Mouse (Mus musculus) liver, embryonic 15.5 days (tissue): ENCODE data around the gene Arid3b. TPM values are rescaled to one million over a fixed set of nuclear protein-coding genes. Genes with fewer than 3 reads are reported as not detected.

Experiments used
- ATAC-seq: fragments of 200-750 bp; cut with Nextera tagmentation; 2 replicates; pipeline ENCODE4 v1.8.0; 2017; ENCODE audit warnings: moderate number of reproducible peaks, mild to moderate bottlenecking, moderate library complexity; ENCODE audit not compliant: insufficient read depth
- H3K27ac ChIP-seq: fragments of 300-500 bp; sonication (generic); replicated peaks from 2 replicates; pipeline ENCODE4 v1.5.1; 2015; ENCODE audit warnings: mild to moderate bottlenecking, inconsistent platforms
- H3K27me3 ChIP-seq: fragments of 300-500 bp; sonication (generic); 2 replicates; pipeline ENCODE4 v1.6.1; 2015; ENCODE audit warnings: mild to moderate bottlenecking, inconsistent platforms
- H3K36me3 ChIP-seq: fragments of 300-500 bp; sonication (generic); replicated peaks from 2 replicates; pipeline ENCODE4 v1.6.1; 2015; ENCODE audit warnings: moderate library complexity, mild to moderate bottlenecking, inconsistent platforms
- H3K4me1 ChIP-seq: fragments of 300-500 bp; sonication (generic); replicated peaks from 2 replicates; pipeline ENCODE4 v1.6.1; 2015; ENCODE audit warnings: inconsistent platforms
- H3K4me2 ChIP-seq: fragments of 300-500 bp; sonication (generic); 2 replicates; pipeline ENCODE4 v1.6.1; 2015; ENCODE audit warnings: moderate library complexity, mild to moderate bottlenecking, inconsistent platforms
- H3K4me3 ChIP-seq: fragments of 300-500 bp; sonication (generic); replicated peaks from 2 replicates; pipeline ENCODE4 v1.5.1; 2015; ENCODE audit warnings: mild to moderate bottlenecking, inconsistent platforms
- H3K9ac ChIP-seq: fragments of 300-500 bp; sonication (generic); 2 replicates; pipeline ENCODE4 v1.6.1; 2015; ENCODE audit warnings: moderate library complexity, mild to moderate bottlenecking, inconsistent platforms
- H3K9me3 ChIP-seq: fragments of 300-500 bp; sonication (generic); replicated peaks from 2 replicates; pipeline ENCODE4 v1.6.1; 2016; ENCODE audit warnings: inconsistent platforms
- WGBS: fragments of 180-500 bp; shearing (Covaris S2); methylation state at CpG from one replicate; pipeline ENCODE4 v1.1.7; 2015; ENCODE audit warnings: mixed read lengths; ENCODE audit not compliant: insufficient replicate concordance; 5-methylcytosine and 5-hydroxymethylcytosine counted together
- polyA plus RNA-seq: library from polyadenylated mRNA; unstranded; fragments of >200 nt; fragmentation: Nextera tagmentation; extraction: Ambion mirVana; gene quantifications from 2 replicates; pipeline ENCODE4 v1.2.1, GENCODE M21; 2015

Arid3b gene
- polyA plus RNA-seq, 1 experiment from 2014 or later: 10.5 TPM

GRCm38 (mm10) chr9:57775026-57775425 lies 61.6 kb downstream of the Arid3b start:
- H3K9ac ChIP-seq: no peak overlapping the region
- H3K4me1 ChIP-seq: peaks cover 59% of the 10 kb centered on the region
- H3K9me3 ChIP-seq: no peaks in the 10 kb centered on the region
- H3K27ac ChIP-seq: peak overlapping the region; percentile 46; the same call in 1 of the 2 replicates
- no peaks in the 10 kb centered on the region for H3K36me3 ChIP-seq
- H3K27me3 ChIP-seq: no peaks in the 10 kb centered on the region
- no peak overlapping the region for H3K4me2 ChIP-seq
- H3K4me3 ChIP-seq: no peak overlapping the region
- 52% methylated on average over 5 of the region's 5 CpGs for WGBS
- ATAC-seq: no peak

DNA sequence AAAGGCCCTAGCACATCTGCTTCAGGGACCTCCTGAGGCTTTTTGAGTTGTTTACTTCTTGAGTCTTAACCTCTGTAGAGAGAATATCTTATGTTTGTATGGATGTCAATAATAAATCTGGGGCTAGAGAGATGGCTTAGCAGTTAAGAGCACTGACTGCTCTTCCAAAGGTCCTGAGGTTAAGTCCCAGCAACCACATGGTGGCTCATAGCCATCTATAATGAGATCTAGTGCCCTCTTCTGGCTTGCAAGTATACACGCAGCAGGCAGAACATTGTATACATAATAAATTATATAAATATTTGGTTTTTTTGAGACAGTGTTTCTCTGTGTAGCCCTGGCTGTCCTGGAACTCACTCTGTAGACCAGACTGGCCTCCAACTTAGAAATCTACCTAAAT lies 62.4 kb downstream of the Arid3b start:
- no peaks in the 10 kb centered on the region for H3K9me3 ChIP-seq
- ATAC-seq: no peak
- H3K4me2 ChIP-seq: peak overlapping the region; percentile 64
- peak overlapping the region; percentile 48; the same call in 1 of the 2 replicates for H3K9ac ChIP-seq
- peak overlapping the region; percentile 99 for H3K27ac ChIP-seq
- peaks cover 68% of the 10 kb centered on the region for H3K4me1 ChIP-seq
- 0 out of 2 replicates have a peak overlapping the region, but pooled peaks have one; percentile 1 for H3K4me3 ChIP-seq
- 0% methylated on average over 1 of the region's 1 CpGs for WGBS
- no peaks in the 10 kb centered on the region for H3K36me3 ChIP-seq
- H3K27me3 ChIP-seq: no peaks in the 10 kb centered on the region

GRCm38 (mm10) chr9:57773754-57774153 lies 62.8 kb downstream of the Arid3b start:
- peak overlapping the region; percentile 64 for H3K4me2 ChIP-seq
- H3K36me3 ChIP-seq: no peaks in the 10 kb centered on the region
- H3K9me3 ChIP-seq: no peaks in the 10 kb centered on the region
- 50% methylated on average over 3 of the region's 3 CpGs for WGBS
- H3K4me3 ChIP-seq: 0 out of 2 replicates have a peak overlapping the region, but pooled peaks have one; percentile 1
- peak overlapping the region; percentile 99 for H3K27ac ChIP-seq
- H3K4me1 ChIP-seq: peaks cover 72% of the 10 kb centered on the region
- peak overlapping the region; percentile 48 for H3K9ac ChIP-seq
- H3K27me3 ChIP-seq: no peaks in the 10 kb centered on the region
- no peak; the same call in 1 of the 2 replicates for ATAC-seq

DNA sequence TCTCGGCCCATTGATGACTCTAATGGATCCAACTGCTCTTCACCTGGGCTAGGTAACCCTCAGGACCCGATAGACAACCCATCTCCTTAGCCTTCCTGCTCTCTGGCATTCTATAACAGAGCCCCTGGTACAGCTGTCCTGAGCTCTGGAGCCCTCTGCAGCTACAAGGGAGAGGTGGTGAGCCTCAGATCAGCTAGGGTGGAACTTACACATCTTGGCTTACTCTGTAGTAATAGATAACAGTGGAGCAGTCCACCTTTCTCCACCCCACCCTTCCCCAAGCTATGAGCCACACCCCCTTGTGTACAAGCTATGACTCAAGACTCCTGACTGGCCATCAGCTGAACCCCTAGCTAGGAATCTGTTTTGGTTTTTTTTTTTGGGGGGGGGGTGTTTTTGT lies 65.8 kb downstream of the Arid3b start:
- H3K27ac ChIP-seq: peak overlapping the region; percentile 99
- H3K9ac ChIP-seq: peak overlapping the region; percentile 57
- 42% methylated on average over 2 of the region's 2 CpGs for WGBS

DNA sequence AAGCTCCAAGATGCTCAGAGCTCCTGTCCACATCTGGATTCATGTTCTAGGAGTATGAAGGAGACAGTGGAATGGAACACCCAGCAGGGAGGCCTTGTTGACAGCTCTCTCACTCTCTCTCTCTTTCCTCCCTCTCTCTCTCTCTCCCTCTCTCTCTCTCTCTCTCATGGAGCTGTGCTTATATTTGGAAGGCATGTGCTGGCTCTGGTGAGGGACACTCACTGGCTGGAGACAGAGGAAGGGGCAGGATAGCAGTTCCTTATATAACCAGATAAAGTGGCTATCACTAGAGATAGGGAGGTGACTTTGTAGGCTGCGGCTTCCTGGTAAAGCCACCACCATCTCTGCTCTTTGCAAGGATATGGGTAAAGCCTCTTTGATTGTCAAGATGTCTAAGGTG lies 66.4 kb downstream of the Arid3b start:
- H3K4me2 ChIP-seq: peak overlapping the region; percentile 64
- WGBS: 13% methylated on average over 1 of the region's 1 CpGs
- peak; percentile 3; the same call in 1 of the 2 replicates for ATAC-seq

More for the DNA sequence above, 65.8 kb downstream of the Arid3b start:
- peak; percentile 75 for ATAC-seq
- peak overlapping the region; percentile 64 for H3K4me2 ChIP-seq
- no peaks in the 10 kb centered on the region for H3K36me3 ChIP-seq
- peak overlapping the region; percentile 43 for H3K4me3 ChIP-seq
- 0 out of 2 replicates have a peak, but pooled peaks cover 4% of the 10 kb centered on the region for H3K27me3 ChIP-seq
- peaks cover 91% of the 10 kb centered on the region for H3K4me1 ChIP-seq
- no peaks in the 10 kb centered on the region for H3K9me3 ChIP-seq

DNA sequence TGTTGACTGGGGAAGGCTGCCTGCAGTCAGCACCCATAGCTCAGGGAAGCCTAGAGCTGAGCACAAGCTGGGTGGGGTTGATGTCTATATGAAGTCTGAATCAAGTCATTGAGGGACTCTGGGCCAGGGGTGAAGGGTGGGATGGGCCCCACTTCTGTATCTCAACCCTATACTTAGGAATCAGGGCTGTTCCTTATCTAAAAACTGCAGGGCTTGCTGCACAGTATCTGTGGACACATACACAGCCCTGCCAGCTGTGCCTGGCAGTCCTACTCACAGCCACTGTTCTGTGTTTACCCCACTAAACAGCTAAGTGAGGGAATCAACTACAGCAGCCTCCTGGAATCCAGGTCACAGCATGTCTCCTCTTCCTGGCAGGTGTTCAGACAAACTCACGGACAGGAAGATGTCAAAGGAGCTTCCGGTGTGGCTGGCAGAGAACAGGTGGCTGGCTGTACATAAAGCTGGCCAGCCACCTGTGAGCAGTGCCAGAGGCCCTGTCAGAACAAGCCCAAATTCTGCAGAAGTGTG lies 67.0 kb downstream of the Arid3b start:
- Histone ChIP-seq H3K36me3 (no peaks in the 10 kb centered on the region), H3K27me3 (0 out of 2 replicates have a peak, but pooled peaks cover 4% of the 10 kb centered on the region), H3K4me1 (peaks cover 82% of the 10 kb centered on the region), H3K9me3 (no peaks in the 10 kb centered on the region), H3K27ac (peak overlapping the region; percentile 99), H3K4me3 (peak overlapping the region; percentile 43), H3K9ac (peak overlapping the region; percentile 57), H3K4me2 (peak overlapping the region; percentile 64)
- peak; percentile 81 for ATAC-seq
- WGBS: 43% methylated on average over 2 of the region's 2 CpGs

More for the DNA sequence above, 66.4 kb downstream of the Arid3b start:
- 0 out of 2 replicates have a peak, but pooled peaks cover 4% of the 10 kb centered on the region for H3K27me3 ChIP-seq
- H3K36me3 ChIP-seq: no peaks in the 10 kb centered on the region
- peak overlapping the region; percentile 43 for H3K4me3 ChIP-seq
- H3K9me3 ChIP-seq: no peaks in the 10 kb centered on the region
- H3K9ac ChIP-seq: peak overlapping the region; percentile 57
- peaks cover 89% of the 10 kb centered on the region for H3K4me1 ChIP-seq
- peak overlapping the region; percentile 99 for H3K27ac ChIP-seq

DNA sequence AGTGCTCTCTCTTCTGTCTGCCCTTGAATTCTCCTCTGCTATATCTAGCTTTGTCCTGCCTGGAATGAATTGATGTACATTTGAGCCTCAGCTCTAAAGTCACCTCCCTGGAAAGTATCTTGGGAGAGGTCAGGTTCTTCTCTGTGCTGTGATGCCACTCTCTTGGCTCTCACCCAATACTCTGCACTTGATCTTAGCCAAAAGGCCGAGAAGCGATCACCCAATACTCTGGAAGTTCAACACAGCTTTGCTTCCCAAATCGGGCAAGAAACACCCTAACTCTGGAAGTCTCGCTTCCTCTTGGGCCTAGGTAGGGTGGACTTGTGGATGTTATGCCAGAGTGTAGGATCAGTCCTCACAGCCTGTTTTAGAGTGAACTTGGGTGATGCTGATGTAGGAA lies 69.4 kb downstream of the Arid3b start:
- H3K4me1 ChIP-seq: peaks cover 78% of the 10 kb centered on the region
- no peak overlapping the region for H3K4me2 ChIP-seq
- H3K27ac ChIP-seq: peak overlapping the region; percentile 99

GRCm38 (mm10) chr9:57766431-57766830 lies 70.2 kb downstream of the Arid3b start:
- Histone ChIP-seq H3K27me3 (0 out of 2 replicates have a peak, but pooled peaks cover 4% of the 10 kb centered on the region), H3K9ac (peak overlapping the region; percentile 95), H3K4me2 (peak overlapping the region; percentile 93), H3K36me3 (peaks cover 14% of the 10 kb centered on the region), H3K9me3 (no peaks in the 10 kb centered on the region), H3K27ac (peak overlapping the region; percentile 99), H3K4me1 (peaks cover 78% of the 10 kb centered on the region), H3K4me3 (peak overlapping the region; percentile 85)
- no peak for ATAC-seq
- 54% methylated on average over 6 of the region's 6 CpGs for WGBS

More for the DNA sequence above, 69.4 kb downstream of the Arid3b start:
- Histone ChIP-seq H3K36me3 (0 out of 2 replicates have a peak, but pooled peaks cover 6% of the 10 kb centered on the region), H3K9ac (peak overlapping the region; percentile 2; the same call in 1 of the 2 replicates), H3K27me3 (0 out of 2 replicates have a peak, but pooled peaks cover 4% of the 10 kb centered on the region), H3K9me3 (no peaks in the 10 kb centered on the region), H3K4me3 (no peak overlapping the region)
- ATAC-seq: no peak
- WGBS: 82% methylated on average over 4 of the region's 4 CpGs

GRCm38 (mm10) chr9:57765364-57766351 lies 70.9 kb downstream of the Arid3b start, which contains the start of gene Clk3:
Gene Clk3, minus strand, starts transcription at chr9:57765860.
- H3K4me2 ChIP-seq: peak within 1 kb of the TSS; percentile 93
- H3K36me3 ChIP-seq: peaks cover 22% of the 10 kb centered on the region
- H3K27me3 ChIP-seq: 0 out of 2 replicates have a peak, but pooled peaks cover 4% of the 10 kb centered on the region
- peaks cover 80% of the 10 kb centered on the region for H3K4me1 ChIP-seq
- H3K9me3 ChIP-seq: no peaks in the 10 kb centered on the region
- peak within 1 kb of the TSS; percentile 99 for H3K27ac ChIP-seq
- H3K9ac ChIP-seq: peak within 1 kb of the TSS; percentile 95
- peak; percentile 22 for ATAC-seq
- WGBS: under 1% methylated on average over 93 of the region's 93 CpGs
- H3K4me3 ChIP-seq: peak within 1 kb of the TSS; percentile 85

GRCm38 (mm10) chr9:57764974-57765363 lies 71.6 kb downstream of the Arid3b start:
- WGBS: under 1% methylated on average over 45 of the region's 45 CpGs
- Histone ChIP-seq H3K36me3 (peaks cover 29% of the 10 kb centered on the region), H3K9ac (peak overlapping the region; percentile 95), H3K4me2 (peak overlapping the region; percentile 93), H3K4me1 (peaks cover 81% of the 10 kb centered on the region), H3K27me3 (0 out of 2 replicates have a peak, but pooled peaks cover 4% of the 10 kb centered on the region), H3K27ac (peak overlapping the region; percentile 99), H3K9me3 (no peaks in the 10 kb centered on the region), H3K4me3 (peak overlapping the region; percentile 85)
- ATAC-seq: peak; percentile 80
